Mouse (Mus musculus) right cerebral cortex, postnatal 25 days (tissue): Measurements from ENCODE around the gene Nbea.
"Not testable (repeated sequence)": the region's sequence is repeated elsewhere in the genome, so short reads cannot be mapped to it uniquely, and the experiment has no call there.

Experiments used
- DNase-seq: peaks from one replicate; pipeline ENCODE4 v3.0.0; 2022

The Nbea gene

DNA sequence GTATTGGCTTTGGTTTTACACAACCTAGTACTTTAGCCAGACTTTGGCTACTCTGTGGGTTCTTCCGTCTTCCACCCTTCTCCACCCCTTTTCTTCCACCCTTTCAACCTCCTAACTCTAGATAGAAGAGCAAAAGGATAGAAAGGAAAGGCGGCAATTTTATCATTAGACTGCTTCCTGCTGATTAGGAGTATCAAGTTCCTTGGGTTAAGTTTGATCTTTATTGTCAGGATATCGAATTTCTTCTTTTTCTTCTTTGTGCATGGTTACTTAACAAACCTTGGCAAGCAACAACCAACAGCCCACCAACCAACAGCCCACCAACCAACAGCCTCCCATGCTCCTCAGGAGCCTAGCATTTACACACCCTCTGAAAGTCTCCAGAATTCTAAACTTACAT, 165.0 kb downstream of the Nbea start:
- no peak for DNase-seq

DNA sequence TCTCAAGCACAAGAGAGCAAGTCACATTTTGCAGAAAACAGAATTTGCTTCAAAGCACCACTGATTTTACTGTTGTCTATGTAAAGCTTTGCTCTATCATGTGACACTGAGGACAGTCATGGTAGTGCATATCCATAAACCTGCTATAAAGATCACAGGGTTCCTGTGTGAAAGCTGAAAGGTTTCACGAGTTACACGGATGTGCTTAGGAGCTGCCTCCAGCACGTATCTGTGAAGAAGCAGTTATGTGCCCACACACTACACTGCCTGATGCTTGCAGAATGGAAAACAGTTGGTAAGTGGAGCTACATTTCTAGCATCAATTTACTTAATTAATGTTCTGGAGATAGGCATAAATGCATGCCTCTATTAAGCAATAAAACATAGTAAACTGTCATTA, 172.4 kb downstream of the Nbea start:
- DNase-seq, result no peak

- DNase-seq, result peak; percentile 23
These were observed 175.5 kb downstream of the Nbea start for GRCm38 (mm10) chr3:56007991-56008390.

DNA sequence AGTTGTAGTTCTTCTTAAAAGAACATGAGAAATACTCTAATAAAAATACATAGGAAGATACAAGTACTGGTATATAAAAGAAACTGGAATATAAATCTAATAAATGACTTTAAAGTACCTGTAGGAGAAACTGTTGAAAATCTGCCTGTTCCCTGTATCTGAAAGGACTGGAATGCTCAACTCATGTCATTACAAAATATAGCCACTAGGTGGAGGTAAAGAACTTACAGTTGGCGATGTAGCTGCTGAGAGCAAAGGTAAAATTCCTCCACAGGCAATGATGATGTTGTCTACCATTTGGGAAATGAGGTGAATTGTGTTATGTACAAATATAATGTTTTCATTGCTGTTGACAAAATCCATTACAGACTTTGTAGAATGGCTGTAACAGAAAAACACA, 183.2 kb downstream of the Nbea start:
- no peak for DNase-seq

DNA sequence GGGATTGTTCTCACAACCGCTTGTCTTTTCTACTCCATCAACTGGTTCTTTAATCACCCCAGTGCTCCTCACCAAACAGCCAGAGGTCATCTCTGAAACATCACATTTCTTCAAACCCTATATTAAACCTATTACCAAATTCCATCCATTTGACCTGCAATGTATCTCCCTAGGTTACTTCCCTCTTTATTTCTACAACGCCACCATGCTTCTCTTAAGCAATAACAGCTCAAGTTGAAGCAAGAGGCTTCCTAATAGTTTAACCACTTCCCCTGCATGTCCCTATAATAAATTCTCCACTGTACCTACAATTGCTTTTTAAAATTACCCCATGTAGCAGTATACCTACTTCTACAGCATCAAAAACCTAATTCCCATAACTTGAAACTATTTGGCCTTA, 205.1 kb downstream of the Nbea start:
- no peak for DNase-seq

DNA sequence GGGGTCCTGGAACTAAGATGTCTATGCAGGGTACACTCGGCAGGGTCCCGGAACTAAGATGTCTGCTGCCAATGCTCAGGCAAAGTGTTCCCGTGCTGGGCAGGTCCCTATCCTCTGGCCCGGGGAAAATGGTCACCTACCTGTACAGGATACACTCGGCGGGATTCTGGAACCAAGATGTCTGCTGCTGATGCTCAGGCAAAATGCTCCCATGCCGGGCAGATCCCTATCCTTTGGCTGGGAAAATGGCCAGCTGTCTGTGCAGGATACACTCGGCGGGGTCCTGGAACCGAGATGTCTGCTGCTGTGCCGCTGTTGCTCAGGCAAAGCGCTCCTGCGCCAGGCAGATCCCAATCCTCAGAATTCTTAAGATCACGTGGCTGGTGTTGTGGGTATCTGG, 206.5 kb downstream of the Nbea start:
- not testable (repeated sequence) for DNase-seq

DNA sequence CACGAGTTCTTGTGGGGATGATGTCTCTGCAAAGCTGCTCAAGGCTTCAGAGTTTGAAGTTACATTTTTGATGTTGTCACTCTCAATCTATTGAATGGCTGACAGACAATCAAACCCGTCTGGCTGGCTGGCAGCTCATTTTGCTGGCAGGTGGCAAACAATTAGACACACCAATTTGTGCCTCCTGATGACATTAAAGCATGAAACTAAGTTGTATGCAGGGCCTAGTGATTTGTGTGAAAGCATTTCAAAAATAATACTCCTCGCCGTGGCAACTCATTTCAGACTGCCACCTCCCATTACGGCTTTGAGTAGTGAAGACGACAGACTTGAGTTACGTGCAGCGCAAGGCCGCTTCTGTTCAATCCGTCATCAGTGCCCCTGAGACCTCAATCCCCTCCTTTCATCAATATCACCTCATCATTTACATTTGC, 217.8 kb downstream of the Nbea start:
- no peak for DNase-seq

- DNase-seq, result no peak
These were observed 220.5 kb downstream of the Nbea start for GRCm38 (mm10) chr3:55963032-55963431.

DNA sequence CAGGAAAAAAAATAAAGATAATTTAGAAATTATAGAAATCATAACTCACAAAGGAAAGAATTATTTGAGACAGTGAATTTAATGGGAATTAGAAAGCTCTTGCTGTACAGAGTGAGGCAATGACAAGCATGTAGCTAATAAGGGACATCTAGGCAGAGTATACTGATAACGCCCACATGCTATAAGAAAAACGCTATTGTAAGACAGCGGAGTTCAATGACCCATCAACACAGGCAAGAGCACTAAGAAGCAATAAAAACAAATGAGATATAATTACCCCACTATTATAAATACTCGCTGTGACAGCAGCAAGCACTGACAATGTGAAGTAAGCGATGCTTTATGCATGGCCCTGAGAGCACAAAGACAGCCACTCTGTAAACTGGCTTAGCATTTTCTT, 233.5 kb downstream of the Nbea start:
- no peak for DNase-seq

GRCm38 (mm10) chr3:55949148-55949547, 234.4 kb downstream of the Nbea start:
- no peak for DNase-seq

DNA sequence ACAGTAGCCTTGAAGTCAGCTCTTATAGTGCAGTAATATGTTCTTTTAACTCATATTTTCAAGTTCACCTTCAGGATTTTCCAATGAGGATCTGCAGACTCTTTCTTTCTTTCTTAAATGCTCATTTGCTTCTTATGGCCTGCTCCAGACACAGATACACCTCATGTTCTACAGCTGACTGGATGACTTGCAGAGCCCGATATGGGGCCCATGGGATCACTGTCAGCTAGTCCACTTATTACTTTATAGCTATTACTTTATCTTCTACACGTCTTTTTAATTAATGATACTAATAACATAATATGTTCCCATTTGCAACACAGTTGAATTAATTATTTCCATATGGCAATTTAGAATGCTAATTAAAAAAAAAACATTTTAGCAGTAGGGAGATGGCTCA, 256.2 kb downstream of the Nbea start:
- DNase-seq, result no peak

- DNase-seq, result no peak
These were observed 274.2 kb downstream of the Nbea start for GRCm38 (mm10) chr3:55909290-55909689.

- no peak for DNase-seq
These were observed 292.9 kb downstream of the Nbea start for GRCm38 (mm10) chr3:55890574-55890973.

DNA sequence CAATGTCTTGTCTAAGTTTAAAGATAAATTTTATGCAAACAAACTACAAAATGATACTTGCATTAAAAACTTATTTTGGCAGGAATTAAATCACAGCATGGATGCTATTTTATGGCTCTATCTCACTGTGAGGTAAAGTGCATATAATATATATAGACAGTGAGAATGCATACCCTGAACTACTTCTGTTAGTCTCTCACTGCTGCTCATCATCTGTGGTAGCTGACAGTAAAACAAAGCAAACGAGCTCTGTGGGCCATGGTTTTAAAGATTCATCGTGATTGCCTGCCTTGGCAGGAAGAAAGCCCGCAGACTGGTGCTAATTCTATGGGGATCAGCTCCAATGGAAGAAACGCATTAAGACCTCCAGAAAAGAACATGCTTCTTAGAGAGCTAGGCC, 294.3 kb downstream of the Nbea start:
- no peak for DNase-seq

DNA sequence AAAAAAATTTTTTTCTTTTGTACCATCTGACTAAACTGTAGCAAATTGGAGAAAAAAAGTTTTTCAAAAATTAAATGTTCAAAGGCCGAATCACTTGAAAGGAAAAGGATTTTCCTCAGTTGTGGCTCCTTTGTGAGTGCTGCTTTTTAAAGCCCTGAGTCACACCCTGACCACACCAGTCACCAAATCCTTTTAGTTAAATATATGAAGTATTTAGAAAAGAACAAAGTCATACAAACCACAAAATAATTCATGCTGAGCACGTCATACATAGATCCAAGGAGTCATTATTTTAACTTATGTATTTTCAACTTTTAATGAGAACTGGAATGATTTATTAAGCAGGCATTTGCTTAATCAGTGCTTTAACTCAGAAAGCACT, 295.7 kb downstream of the Nbea start:
- DNase-seq, result no peak

GRCm38 (mm10) chr3:55887193-55887828, 296.2 kb downstream of the Nbea start:
- DNase-seq, result no peak

DNA sequence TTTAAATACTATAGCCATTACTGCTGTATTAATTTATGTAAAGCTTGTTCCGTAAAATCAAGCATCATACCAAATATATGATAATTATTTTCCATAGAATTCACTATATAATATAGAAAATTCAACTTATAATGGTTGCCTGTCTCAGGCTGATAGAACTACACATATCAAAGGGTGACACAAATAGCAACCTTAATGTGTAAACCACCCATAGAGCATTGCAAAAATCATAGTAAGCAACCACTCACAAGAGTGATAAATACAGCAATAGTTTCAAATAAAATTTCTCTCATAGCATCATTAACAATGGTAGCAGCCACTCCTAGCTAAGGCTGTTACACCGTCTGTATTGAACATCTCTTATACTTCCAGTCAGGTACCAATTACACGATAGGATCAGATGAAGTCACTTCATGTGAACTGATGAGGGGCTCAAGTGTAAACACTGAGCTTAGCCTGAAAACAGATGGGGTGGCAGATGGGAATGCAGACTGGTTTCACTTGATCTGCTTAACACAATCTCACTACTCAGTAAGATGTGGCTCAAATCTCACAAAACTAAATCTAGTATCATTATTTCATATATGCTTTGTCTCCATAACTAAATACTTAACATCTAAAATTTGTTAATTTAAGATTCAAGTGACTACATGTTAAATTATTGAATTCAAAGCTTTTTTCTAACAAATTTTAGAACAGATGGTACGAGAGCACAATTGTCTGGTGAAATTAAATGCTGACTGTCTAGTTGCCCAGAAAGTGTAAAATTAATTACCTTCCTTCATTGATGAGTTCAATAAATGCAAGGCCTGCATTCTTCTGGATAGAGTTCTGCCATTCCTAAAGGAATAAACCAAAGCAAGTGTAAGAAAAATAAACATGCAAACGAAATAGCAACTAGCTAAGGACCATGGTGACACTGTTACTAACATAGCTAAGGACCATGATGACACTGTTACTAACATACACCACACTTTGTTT, 310.3 kb downstream of the Nbea start:
- DNase-seq, result no peak

- no peak for DNase-seq
These were observed 331.0 kb downstream of the Nbea start for GRCm38 (mm10) chr3:55852488-55852887.

DNA sequence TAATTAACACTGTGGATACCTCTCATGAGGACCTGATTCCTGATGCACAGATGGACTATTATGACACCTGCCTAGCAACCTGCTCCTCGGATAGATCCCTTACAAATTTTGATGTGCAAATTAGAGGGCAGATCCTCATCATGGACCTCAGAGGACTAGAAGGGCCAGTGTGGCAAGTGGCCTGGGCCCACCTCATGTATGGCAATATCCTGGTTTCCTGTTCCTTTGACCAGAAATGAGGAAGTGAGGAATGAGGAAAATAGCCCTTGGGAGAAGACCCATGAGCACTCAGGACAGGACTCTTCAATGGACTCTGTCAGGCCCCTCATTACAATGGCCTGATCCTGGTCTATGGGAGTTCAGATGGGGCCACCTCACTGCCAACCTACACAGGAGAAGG, 336.4 kb downstream of the Nbea start:
- DNase-seq, result no peak

- no peak for DNase-seq
These were observed 346.3 kb downstream of the Nbea start for GRCm38 (mm10) chr3:55837188-55837587.

DNA sequence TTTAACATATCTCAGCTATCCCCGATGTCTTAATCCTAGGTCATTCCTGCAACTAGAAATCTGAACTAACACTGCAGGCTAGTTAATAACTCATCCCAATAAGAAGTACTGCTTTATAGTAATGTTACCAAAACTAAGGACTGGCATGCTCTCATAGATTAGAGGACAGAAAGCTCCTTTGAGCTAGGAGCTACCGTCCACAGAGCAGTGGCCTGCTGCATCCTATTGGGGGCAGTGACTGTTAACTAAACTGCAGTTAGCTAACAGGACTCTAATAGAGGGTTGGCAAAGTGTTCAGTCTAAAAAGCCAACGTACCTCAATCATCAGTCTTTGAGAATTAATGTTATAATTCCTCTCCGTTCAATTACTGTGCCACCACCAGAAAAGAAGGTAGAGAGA, 348.3 kb downstream of the Nbea start:
- no peak for DNase-seq

- no peak for DNase-seq
These were observed 353.3 kb downstream of the Nbea start for GRCm38 (mm10) chr3:55830226-55830625.

DNA sequence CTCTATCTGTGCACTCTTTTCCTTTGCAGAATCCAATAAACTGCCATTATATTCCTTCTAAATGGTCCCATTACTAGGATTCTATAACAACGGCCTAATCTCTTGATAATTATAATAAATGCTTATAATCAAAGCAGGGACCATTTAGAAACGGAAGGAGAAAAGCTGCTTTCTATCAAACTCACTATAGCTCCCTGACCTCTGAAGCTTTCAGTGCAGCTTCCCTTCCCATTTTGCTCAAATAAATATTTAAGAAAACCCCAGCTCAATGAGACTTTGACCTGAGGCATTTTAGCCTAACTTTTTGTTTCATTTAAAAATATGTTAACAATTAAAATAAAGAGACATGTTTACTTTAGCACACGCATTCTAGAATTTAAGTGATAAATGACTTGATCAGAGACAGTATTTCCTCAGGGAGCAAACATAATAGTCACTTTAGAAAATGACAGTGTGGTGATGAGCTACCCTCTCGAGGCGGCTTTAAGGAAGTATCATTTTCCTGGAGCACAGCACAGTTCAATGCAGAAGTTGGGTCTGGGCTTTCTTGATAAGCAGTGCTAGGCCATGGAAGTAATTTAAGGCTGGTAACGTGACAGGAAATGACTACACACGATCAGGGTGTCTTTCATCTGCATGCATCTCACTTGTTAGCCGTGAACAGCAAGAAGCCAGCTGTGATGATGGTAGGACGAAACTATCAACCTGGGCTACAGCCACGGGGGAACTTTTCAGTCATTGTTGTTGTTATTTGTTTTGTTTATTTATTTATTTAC, 354.8 kb downstream of the Nbea start:
- no peak for DNase-seq

- DNase-seq, result no peak
These were observed 358.6 kb downstream of the Nbea start for GRCm38 (mm10) chr3:55824864-55825263.
